Mouse (Mus musculus) neural tube, postnatal 0 days (tissue): Measurements from ENCODE around the gene Snx11. TPM values are rescaled to one million over a fixed set of nuclear protein-coding genes. Genes with fewer than 3 reads are reported as not detected.

Experiments used
- polyA plus RNA-seq: library from polyadenylated mRNA; unstranded; fragments of >200 nt; fragmentation: Nextera tagmentation; extraction: Ambion mirVana; gene quantifications from 2 replicates; pipeline ENCODE4 v1.2.1, GENCODE M21; 2015

Gene Snx11
- polyA plus RNA-seq = 48.8 and 59.0 TPM in 2 replicates

DNA sequence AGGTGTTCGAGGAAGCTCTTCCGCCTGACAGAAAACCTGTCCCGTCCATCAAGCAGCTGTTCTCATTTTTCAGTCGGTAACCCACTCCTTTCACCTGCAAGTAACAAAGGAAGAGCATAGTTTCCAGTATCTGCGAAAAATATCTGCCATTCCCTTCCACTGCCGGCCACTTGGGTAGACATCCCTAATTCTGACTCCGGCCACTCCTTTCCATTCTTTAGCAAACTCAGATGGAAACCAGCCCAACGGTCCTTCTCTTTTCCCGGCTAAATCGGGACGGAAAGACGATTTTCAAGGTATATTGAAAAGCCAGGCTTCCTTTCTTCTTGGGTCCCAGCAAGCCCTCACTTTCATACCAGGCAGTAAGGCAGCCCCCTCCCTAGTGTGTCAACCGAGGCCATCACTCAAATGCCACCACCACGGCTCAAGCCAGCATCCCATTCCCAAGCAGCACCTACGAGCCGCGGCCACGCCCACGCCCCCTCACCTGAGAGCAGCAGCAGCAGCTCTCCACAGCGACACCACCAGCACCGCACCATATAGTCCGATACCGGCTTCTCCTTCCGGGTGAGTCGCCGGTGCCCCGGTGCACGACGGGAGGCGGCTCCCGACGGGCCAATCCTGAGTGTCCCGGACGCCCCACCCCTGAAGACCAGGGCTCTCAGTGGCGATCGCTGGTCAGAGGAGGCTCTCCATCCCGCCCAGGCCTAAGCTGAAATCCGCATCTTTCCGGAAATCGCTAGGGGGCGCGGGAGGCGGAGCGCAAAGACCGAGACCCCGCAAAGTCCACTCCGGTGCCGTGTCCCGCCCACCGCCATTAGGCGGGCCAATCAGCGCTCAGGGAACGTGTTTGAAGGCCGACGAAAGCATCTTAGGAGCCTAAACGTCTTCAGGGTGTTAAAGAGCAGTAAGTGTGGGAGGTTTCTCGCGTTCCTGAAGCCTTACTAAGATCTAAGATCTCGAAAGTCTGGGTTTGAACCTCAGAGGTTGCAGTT lies at the start of gene Snx11:
Gene Snx11, minus strand, starts transcription at position 592 of the 995 bp plus-strand sequence.

DNA sequence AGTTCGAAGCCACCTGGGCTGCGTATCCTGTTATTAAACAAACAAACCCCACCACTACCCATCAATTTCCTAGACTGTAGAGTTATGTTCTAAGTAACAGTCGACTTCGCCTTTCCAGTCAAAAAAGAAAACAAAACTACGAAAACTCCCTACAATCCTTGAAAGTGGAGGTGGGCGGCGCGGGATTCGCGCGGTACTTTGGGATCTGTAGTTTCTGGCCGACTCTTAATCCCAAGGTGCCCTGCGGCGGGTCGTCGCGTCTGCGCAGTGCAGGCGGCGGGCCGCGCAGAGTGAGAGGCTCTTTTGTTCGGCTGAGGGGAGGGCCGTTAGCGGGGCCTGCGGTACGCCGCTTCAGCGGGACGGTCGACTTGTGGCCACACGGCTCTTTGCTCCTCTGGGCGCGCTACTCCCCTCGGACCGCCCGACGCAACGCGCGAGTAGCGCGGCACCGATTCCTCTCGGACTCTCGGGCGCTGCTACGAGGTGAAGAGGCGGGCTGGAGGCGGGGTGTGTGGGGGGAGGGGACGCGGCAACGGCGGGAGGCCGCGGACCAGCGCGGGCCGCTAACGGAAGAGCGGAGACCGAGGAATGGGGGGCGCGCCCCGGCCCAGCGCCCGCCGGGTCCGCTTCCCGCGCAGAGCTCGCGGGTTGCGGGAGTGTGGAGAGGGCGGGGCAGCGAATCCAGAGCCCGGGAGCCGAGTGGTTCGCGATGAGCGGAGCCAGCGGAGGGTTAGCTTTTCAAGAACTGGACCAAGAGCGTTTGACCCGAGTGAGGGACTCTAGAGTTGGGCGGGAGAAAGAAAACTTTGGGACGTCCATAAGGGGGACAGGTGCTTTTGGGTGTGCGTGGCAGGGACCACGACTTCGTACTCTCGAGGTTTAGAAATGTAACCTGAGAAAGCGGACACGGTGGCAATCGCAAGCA lies 11.8 kb upstream of the Snx11 start, which contains the start of gene Cbx1:
Gene Cbx1, plus strand, starts transcription at position 257 of the 925 bp plus-strand sequence.

Other genes starting within 250 kb of the Snx11 start
- 49.2 and 49.5 TPM in 2 replicates for gene Cbx1, start 11.6 kb upstream of the Snx11 start, polyA plus RNA-seq
- 66.9 and 68.8 TPM in 2 replicates for gene Nfe2l1, start 52.4 kb upstream of the Snx11 start, polyA plus RNA-seq
- 30.1 and 42.5 TPM in 2 replicates for gene Copz2, start 72.3 kb upstream of the Snx11 start, polyA plus RNA-seq
- 72.4 and 74.2 TPM in 2 replicates for gene Cdk5rap3, start 138.9 kb upstream of the Snx11 start, polyA plus RNA-seq
- 0.23 and 0.32 TPM in 2 replicates for gene Prr15l, start 150.5 kb upstream of the Snx11 start, polyA plus RNA-seq
- 30.2 and 33.2 TPM in 2 replicates for gene Pnpo, start 166.4 kb upstream of the Snx11 start, polyA plus RNA-seq
- 10.1 and 11.6 TPM in 2 replicates for gene Sp2, start 205.4 kb upstream of the Snx11 start, polyA plus RNA-seq
- gene Sp6, start 235.8 kb upstream of the Snx11 start, polyA plus RNA-seq = 0.36 and 0.45 TPM in 2 replicates